Mouse (Mus musculus) forebrain, postnatal 0 days (tissue): ENCODE results near the gene Fxyd1. TPM values are rescaled to one million over a fixed set of nuclear protein-coding genes. Genes with fewer than 3 reads are reported as not detected.

Source experiments
- ATAC-seq: fragments of 200-750 bp; cut with Nextera tagmentation; 2 replicates; pipeline ENCODE4 v1.8.0; 2017; ENCODE audit warnings: mild to moderate bottlenecking, moderate library complexity
- DNase-seq: peaks from one replicate; pipeline ENCODE4 v3.0.0-alpha.2; 2015
- H3K27ac ChIP-seq: fragments of 300-500 bp; sonication (generic); 2 replicates; pipeline ENCODE4 v1.5.1; 2014; ENCODE audit warnings: low read depth, mild to moderate bottlenecking, antibody characterized with exemption, low read length, moderate library complexity, mixed read lengths
- H3K27me3 ChIP-seq: fragments of 300-500 bp; sonication (generic); 2 replicates; pipeline ENCODE4 v1.6.1; 2014; ENCODE audit warnings: mild to moderate bottlenecking, low read length, mixed read lengths; ENCODE audit not compliant: insufficient read depth
- H3K36me3 ChIP-seq: fragments of 300-500 bp; sonication (generic); 2 replicates; pipeline ENCODE4 v1.6.1; 2014; ENCODE audit warnings: mild to moderate bottlenecking, moderate library complexity; ENCODE audit not compliant: insufficient read depth
- H3K4me1 ChIP-seq: fragments of 300-500 bp; sonication (generic); 2 replicates; pipeline ENCODE4 v1.6.1; 2014; ENCODE audit warnings: antibody characterized with exemption; ENCODE audit not compliant: insufficient read depth
- H3K4me2 ChIP-seq: fragments of 300-500 bp; sonication (generic); 2 replicates; pipeline ENCODE4 v1.6.1; 2014; ENCODE audit warnings: low read depth, mild to moderate bottlenecking, moderate library complexity
- H3K4me3 ChIP-seq: fragments of 300-500 bp; sonication (generic); 2 replicates; pipeline ENCODE4 v1.5.1; 2014; ENCODE audit warnings: low read depth, low read length, mixed read lengths
- H3K9ac ChIP-seq: fragments of 300-500 bp; sonication (generic); 2 replicates; pipeline ENCODE4 v1.6.1; 2014; ENCODE audit warnings: mild to moderate bottlenecking
- H3K9me3 ChIP-seq: fragments of 300-500 bp; sonication (generic); 2 replicates; pipeline ENCODE4 v1.6.1; 2016; ENCODE audit warnings: low read length
- CTCF ChIP-seq: sonication (generic); IDR thresholded peaks from 2 replicates; pipeline ENCODE4 v1.5.1; 2016; ENCODE audit warnings: antibody characterized with exemption, control low read depth, low read depth
- WGBS: fragments of 180-500 bp; shearing (Covaris S2); extraction: QIAGEN DNeasy Blood & Tissue Kit; methylation state at CpG from one replicate; pipeline ENCODE4 v1.1.7; 2014; 5-methylcytosine and 5-hydroxymethylcytosine counted together
- polyA plus RNA-seq: library from polyadenylated mRNA; unstranded; fragments of >200 nt; fragmentation: Nextera tagmentation; extraction: Ambion mirVana; gene quantifications from 2 replicates; pipeline ENCODE4 v1.2.1, GENCODE M21; 2015
- total RNA-seq: library from RNA; depleted of rRNA; stranded (reverse); fragments of >200 nt; gene quantifications from 2 replicates; pipeline ENCODE4 v1.2.3, GENCODE M21; 2014

Gene Fxyd1
- total and polyA plus RNA-seq, 2 experiments from 2014 or later = 19.5 to 56.8 TPM

DNA sequence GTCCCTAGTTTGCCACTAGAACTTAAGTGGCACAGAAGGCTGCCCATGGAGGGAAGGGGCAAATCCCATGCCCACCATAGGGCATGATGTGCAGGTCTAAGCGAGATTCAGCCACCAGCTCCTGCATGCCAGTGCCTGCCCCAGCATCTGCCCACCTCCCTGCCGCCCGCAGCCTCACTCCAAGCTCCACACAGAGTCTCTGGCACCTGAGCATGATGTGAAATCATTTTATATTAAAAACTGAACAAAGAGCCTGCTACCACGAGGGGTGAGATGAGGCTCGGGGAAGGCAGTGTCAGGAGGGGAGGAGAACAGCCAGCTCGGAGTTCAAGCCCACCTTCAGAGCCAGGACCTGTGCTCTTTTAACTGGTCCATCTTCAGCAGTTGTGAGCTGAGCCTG is 13.3 kb upstream of the Fxyd1 start:
- no peak for TF ChIP-seq CTCF
- Histone ChIP-seq H3K27me3 (no peaks in the 10 kb centered on the region), H3K4me1 (no peaks in the 10 kb centered on the region), H3K36me3 (no peaks in the 10 kb centered on the region), H3K4me2 (no peak overlapping the region), H3K9me3 (no peaks in the 10 kb centered on the region), H3K4me3 (no peak overlapping the region), H3K27ac (no peak overlapping the region), H3K9ac (no peak overlapping the region)
- DNase-seq = no peak
- no peak for ATAC-seq
- 75% methylated on average over 6 of the region's 6 CpGs for WGBS

GRCm38 (mm10) chr7:31069491-31069890 is 12.5 kb upstream of the Fxyd1 start:
- Histone ChIP-seq H3K9me3 (no peaks in the 10 kb centered on the region), H3K4me3 (no peak overlapping the region), H3K36me3 (no peaks in the 10 kb centered on the region), H3K4me1 (no peaks in the 10 kb centered on the region), H3K27ac (no peak overlapping the region), H3K4me2 (no peak overlapping the region), H3K9ac (no peak overlapping the region), H3K27me3 (no peaks in the 10 kb centered on the region)
- ATAC-seq = no peak
- DNase-seq = no peak
- TF ChIP-seq CTCF = no peak
- WGBS = 85% methylated on average over 14 of the region's 14 CpGs

GRCm38 (mm10) chr7:31067836-31068235 is 10.8 kb upstream of the Fxyd1 start:
- H3K4me1 ChIP-seq = no peaks in the 10 kb centered on the region
- H3K4me2 ChIP-seq = no peak overlapping the region
- no peaks in the 10 kb centered on the region for H3K9me3 ChIP-seq
- WGBS = 42% methylated on average over 5 of the region's 5 CpGs
- no peak for TF ChIP-seq CTCF
- no peaks in the 10 kb centered on the region for H3K27me3 ChIP-seq
- H3K36me3 ChIP-seq = no peaks in the 10 kb centered on the region
- H3K9ac ChIP-seq = no peak overlapping the region
- H3K4me3 ChIP-seq = no peak overlapping the region
- DNase-seq (no peak), ATAC-seq (peak; percentile 29)
- H3K27ac ChIP-seq = no peak overlapping the region

DNA sequence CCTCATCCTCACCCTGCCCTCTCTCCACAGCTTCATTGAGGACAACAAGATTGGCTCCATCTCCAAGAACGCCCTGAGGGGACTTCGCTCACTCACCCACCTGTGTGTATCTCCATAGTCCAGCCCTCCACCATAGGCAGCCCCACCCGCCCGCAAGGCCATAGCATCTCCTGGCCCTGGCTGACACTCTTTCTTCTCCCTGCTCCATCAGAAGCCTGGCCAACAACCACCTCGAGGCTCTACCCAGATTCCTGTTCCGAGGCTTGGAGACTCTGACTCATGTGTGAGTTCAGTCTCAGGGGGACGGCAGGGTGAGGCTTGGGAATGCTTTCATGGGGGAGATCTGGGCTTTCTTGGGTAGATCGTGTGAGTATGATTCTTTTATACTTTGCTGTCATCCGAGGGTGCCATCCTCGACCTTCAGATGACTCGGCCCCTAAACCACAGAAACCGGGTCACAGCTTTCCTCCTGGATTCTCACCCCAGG is 6.1 kb upstream of the Fxyd1 start:
- no peak overlapping the region for H3K4me2 ChIP-seq
- H3K27ac ChIP-seq = no peak overlapping the region
- no peaks in the 10 kb centered on the region for H3K9me3 ChIP-seq
- no peak overlapping the region for H3K9ac ChIP-seq
- H3K27me3 ChIP-seq = no peaks in the 10 kb centered on the region
- WGBS = 89% methylated on average over 12 of the region's 12 CpGs
- no peak for ATAC-seq
- no peak overlapping the region for H3K4me3 ChIP-seq
- H3K4me1 ChIP-seq = no peaks in the 10 kb centered on the region
- no peak for TF ChIP-seq CTCF
- H3K36me3 ChIP-seq = no peaks in the 10 kb centered on the region
- no peak for DNase-seq

- WGBS = 85% methylated on average over 7 of the region's 7 CpGs
- Histone ChIP-seq H3K27me3 (no peaks in the 10 kb centered on the region), H3K4me1 (no peaks in the 10 kb centered on the region), H3K9ac (no peak overlapping the region), H3K27ac (no peak overlapping the region), H3K4me2 (no peak overlapping the region), H3K4me3 (no peak overlapping the region), H3K36me3 (no peaks in the 10 kb centered on the region), H3K9me3 (no peaks in the 10 kb centered on the region)
- ATAC-seq (no peak), DNase-seq (no peak)
- TF ChIP-seq CTCF = no peak
Observed at GRCm38 (mm10) chr7:31060621-31061010, 3.6 kb upstream of the Fxyd1 start.

DNA sequence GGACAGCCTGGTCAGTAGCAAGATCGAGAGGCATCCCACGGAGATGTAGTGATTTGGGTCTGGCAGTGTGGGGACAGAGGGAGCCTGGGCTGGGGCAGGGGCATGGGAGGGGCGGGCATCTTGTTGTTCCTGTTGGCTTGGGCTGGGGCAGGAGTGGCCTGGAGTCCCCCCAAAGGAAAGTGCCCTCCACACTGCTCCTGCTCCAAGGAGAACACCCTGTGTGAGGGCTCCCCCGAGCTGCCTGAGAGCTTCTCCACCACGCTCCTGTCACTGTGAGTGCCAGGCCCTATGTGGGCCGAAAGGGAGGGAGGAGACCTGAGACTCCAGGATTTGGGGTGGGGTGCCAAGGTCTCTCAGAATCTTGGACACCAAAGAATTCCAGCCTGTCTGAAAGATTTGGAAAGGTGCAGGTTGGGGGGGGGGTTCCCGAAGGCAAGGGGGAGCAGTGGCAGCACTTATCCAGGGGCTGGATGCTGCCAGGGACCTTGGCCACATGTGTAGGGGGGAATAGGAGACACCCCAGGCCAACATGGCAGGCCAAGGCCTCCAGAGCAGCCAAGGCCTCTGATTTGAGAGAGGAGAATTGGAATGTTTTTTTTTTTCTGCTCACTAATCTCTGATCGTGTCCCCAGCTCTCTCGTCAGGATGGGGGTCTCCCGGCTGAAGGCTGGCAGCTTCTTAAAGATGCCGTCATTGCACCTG is 3.1 kb upstream of the Fxyd1 start:
- no peak overlapping the region for H3K27ac ChIP-seq
- WGBS = 55% methylated on average over 11 of the region's 11 CpGs
- no peaks in the 10 kb centered on the region for H3K27me3 ChIP-seq
- H3K36me3 ChIP-seq = no peaks in the 10 kb centered on the region
- TF ChIP-seq CTCF = no peak
- no peak overlapping the region for H3K4me2 ChIP-seq
- ATAC-seq (no peak), DNase-seq (no peak)
- no peaks in the 10 kb centered on the region for H3K9me3 ChIP-seq
- no peak overlapping the region for H3K4me3 ChIP-seq
- H3K9ac ChIP-seq = no peak overlapping the region
- no peaks in the 10 kb centered on the region for H3K4me1 ChIP-seq

DNA sequence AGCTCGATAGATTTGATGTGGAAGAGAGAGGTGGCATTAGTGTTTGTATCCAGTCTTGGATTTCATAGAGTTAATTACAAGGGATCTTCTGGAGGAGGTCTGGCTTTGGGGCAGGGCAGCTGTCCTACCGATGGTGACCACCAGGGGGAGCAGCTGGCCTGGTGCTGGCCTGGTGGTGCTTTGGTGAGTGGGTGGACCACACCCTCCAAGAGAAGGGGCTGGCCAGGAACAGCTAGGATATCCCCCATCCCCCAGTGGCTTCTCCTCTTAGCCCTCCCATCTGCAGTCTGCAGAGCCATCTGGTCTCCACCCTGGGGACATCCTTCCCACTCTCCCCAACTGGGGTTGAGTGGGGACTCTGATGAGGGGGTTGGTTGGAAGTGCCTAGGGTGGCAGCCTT is 2.1 kb upstream of the Fxyd1 start, which contains the start of gene Lgi4:
Lgi4 (plus strand) TSS at position 235 of the 400 bp plus-strand sequence.
- Histone ChIP-seq H3K27me3 (no peaks in the 10 kb centered on the region), H3K9ac (no peak within 1 kb of the TSS), H3K36me3 (no peaks in the 10 kb centered on the region), H3K4me1 (no peaks in the 10 kb centered on the region), H3K9me3 (no peaks in the 10 kb centered on the region), H3K27ac (no peak within 1 kb of the TSS), H3K4me3 (no peak within 1 kb of the TSS), H3K4me2 (no peak within 1 kb of the TSS)
- 0% methylated on average over 2 of the region's 2 CpGs for WGBS
- peak; percentile 68 for ATAC-seq
- TF ChIP-seq CTCF = peak; percentile 83
- peak; percentile 60 for DNase-seq
